Mouse (Mus musculus): ENCODE results near the gene Il1rap.

DNA sequence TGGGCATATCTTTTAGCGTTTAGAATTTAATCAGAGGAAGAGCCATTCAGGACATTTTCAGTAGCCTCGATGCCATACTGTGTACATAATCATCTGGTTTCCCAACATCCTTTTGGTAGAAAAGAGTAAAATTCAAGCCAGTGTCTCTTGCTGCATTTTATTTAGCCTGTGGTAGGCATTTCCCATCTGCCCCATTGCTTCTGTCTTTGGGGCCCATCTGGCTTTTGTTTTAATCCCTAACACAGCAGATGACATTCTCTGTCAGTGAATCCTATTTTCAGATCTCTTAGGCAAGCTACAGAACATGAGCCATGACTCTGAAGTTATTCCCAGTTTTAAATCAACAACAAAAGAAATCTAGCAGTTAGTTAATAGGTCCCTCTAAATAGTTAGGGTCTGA lies 32.3 kb upstream of the Il1rap start:
- TF ChIP-seq CTCF (IDR thresholded peaks at IDR 0.05; ENCODE audit: low read depth), result no peak
- no peak for TF ChIP-seq EP300 (IDR thresholded peaks at IDR 0.05; ENCODE audit: low read depth)
